Mouse (Mus musculus) R1 (cell line): ENCODE data around the gene Gif.

Experiments
- DNase-seq: peaks from one replicate; pipeline ENCODE4 v3.0.0-alpha.2; 2018; ENCODE audit warnings: low read depth, low spot score

Gif gene

DNA sequence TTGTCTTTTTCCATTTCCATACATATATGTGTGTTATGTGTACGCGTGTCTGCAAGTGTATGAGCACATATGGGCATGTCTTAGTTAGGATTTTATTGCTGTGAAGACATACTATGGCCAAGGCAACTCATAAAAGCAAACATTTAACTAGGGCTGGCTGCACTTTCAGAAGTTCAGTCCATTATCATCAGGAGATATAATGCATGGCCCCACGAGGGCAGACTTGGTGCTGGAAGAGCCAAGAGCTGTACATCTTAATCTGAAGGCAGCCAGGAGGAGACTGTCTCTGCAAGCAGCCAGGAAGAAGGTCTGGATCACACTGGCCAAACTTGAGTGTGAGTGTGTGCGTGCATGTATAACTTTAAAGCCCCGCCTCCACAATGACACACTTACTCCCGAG lies 47.1 kb downstream of the Gif start:
- no peak for DNase-seq

DNA sequence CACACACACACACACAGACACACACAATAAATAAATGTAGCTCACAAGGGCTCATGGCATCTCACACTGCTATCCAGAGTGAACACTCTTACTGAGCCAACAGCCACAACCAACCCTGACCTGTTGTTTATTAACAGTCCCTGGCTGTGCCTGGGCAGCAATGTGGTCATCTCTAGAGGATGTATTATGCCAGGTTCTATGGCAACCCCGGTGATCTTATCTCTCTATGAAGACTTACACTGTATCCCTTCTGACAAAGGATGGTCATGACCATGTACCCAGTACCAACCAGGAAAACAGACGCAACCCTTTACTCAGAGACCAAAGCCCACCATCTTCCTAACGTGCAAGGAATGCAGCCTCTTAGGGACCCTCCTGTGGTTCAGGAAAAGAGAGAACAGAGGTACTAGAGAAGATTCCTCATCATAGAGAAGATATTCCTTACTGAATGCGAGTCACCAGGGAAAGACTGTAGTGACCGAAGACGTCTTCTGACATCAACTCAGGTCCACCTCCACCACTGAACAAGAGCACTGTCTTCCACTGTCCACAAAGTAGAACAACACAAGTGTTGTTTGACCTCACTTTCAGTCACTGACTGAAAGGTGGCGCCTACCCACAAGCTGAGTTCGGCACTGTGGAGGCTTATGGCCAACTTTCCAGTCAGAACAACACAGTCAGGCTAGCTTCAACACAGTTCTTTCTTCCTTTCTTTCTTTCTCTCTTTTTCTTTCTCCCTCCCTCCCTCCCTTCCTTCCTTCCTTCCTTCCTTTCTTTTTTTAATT lies 53.4 kb downstream of the Gif start:
- DNase-seq = peak; percentile 49

DNA sequence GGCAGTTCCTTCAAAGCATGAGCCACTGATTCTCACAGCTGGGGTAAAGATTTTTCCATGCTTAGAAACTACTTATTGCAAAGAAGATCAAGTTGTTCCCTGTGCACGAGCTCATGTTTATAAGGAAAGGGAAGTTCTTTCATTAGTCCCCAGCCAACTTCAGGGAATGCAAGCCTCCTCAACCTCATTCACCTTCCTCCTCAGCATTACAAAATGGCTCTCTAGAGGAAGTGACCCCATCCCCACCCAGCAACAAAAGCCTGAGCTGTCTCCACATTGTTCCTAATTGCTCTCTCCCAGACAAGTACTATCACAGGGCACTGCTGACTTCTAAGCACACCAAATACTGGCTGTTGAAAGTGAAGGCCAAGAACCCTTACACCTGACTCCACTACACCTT lies 57.1 kb downstream of the Gif start:
- DNase-seq = peak; percentile 28

DNA sequence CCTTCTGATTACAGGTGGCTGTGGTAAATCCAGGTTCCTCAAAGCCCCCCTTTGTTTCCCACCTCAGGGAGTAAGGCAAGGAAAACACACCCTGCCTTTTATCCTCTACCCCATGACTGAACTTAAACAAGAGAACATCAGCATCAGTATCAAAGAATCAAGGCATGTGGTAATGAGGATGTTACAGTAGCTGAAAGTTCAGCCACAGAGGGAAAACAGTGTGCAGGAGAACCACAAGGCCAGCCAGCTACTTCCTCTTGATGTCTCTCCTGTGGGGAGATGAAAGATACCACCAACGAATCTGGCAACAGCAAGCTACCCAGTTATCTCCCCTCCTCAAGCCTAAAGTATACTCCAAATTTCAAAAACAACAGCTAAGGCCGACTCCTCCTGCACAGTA lies 59.9 kb downstream of the Gif start:
- DNase-seq = peak; percentile 61

DNA sequence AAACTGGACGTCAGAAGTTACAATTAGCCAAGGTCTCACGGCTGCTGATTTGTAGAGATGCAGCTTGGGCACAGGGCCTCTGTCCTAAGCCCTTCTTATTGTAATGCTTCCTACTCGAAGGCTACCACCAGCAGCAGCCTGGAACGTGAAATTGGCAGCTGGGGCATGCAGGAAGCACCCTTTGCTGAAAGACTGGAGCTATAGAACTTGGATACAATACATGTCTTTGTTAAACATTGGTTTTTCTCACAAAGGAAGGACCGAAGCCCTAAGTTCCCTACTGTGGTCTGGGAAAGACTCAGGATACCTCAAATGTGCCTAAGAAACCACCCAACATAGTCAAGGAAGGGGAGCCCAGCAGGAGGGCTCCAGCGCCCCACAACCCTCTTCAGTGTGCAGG lies 60.5 kb downstream of the Gif start:
- peak; percentile 72 for DNase-seq

DNA sequence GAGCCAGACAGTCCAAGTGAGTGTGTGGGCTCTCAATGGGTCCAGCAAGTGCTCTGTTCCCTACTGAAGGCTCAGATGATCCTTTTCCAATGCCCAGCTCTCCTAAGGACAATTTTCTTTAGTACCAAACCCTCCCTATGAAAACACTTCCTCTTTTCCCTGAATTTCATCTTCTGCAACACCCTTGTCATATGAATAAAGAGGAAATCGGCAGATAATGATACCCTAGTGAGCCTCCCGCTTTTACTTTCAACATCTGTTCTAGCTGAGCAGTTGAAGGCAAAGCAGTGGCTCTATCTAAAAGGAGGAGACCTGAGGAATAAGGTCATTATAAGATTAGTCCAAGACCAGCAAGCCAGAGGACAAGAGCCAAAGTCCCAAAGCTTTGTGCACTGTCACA lies 61.1 kb downstream of the Gif start:
- DNase-seq = no peak

DNA sequence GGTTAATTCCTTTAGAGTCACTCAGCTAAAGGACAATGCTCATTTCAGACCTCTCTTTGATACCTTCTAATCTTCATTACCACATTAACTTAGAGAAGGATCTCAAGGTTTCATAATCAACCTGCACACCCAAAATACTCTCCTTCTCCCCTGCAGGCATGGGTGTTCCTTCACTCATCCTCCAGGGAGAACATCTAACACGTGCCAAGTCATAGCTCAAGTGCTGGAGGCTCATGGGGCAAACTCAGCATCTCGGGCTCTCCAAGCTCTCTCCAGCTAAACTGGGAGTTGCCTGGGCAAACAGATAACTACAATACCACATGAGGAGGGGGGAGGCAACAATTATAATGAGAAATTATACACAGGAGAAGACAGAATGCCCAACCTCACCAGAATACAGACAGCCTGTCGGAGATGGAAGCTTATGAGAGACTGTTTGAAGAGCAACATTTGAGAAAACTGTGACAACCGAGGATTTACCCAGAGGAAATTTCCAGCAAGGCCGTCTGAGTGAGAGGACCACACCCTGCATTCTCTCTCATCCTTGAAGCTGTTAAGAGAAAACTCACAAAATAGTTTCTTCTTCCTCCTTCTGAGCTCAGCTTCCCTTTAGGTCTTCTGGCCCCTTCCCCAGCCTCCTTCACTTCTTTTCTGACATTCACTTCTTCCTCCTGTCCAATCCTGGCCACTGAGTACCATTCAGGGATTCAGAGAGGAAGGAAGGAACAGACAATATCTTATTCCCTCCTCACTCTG lies 62.8 kb downstream of the Gif start:
- DNase-seq = no peak

DNA sequence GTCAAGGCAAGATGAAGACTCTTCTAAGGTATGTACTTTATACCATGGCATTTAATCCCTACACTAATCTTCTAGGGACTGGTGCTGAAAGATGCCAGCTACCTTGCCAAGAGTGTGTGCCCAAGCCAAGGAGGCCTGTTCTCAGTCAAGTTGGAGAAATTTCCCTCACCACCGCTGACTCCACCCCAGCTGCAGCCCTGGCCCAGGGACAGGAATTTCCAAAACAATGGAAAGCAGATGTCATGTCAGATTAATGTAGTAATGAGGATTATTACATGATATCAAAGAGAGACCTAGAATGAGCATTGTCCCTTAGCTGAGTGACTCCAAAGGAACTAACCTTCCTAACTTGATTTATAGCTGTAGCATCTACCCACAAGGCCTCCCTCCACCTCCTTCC lies 63.5 kb downstream of the Gif start:
- no peak for DNase-seq

DNA sequence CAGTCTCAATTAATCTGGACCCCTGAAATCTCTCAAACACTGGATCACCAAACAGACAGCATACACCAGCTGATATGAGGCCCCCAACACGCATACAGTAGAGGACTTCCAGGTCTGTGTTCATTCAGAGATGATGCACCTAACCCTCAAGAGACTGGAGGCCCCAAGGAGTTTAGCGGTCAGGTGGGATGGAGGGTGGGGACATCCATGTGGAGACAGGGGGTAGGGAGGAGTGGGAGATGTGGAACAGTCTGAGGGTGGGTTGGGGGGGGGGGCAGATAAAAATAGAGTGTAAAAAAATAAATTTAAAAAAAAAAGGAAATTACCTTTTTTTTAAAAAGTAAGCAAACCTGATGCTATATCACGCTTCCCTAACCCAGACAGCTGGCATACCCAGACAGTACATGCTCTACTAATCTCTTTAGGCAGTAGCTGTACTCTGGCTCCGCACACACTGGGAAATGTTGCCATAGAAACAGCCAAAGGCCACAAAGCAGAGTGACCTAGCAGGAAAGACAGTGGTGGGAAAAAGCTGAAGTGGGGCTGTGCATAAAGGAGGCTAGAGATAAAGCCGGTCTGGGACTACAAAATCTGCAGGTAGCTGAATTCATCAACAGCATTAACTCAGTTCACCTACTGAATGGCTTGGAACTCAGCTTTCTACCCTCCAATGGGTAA lies 64.5 kb downstream of the Gif start:
- DNase-seq = peak; percentile 78
